Mouse (Mus musculus) stomach, postnatal 0 days (tissue): Measurements from ENCODE around the gene Nmi.
"Not testable (repeated sequence)": the region's sequence is repeated elsewhere in the genome, so short reads cannot be mapped to it uniquely, and the experiment has no call there.

ENCODE experiments used
- CTCF ChIP-seq: IDR thresholded peaks from 2 replicates; pipeline ENCODE4 v1.5.1; 2016; ENCODE audit warnings: antibody characterized with exemption, low read depth, mild to moderate bottlenecking, moderate library complexity
- EP300 ChIP-seq: optimal IDR thresholded peaks from 2 replicates; pipeline ENCODE3; 2016; ENCODE audit warnings: antibody characterized with exemption

DNA sequence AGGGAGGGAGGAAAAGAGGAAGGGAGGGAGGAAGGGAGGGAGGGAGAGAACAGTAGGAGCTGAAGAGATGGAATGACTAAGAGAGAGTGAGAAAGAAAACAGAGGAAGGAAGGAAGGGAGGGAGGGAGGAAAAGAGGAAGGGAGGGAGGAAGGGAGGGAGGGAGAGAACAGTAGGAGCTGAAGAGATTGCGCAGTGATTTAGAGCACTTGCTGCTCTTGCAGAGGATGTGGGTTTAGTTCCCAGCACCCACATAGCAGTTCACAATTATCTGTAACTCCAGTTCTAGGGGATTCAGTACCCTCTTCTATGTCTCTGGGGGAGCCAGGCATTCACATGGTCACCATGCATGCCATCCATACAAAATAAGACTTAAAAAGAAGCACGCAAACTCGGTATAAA is 38.5 kb upstream of the Nmi start:
- TF ChIP-seq CTCF, EP300: not testable (repeated sequence)
